Mouse (Mus musculus): ENCODE results near the gene Ncmap. TPM values are rescaled to one million over a fixed set of nuclear protein-coding genes. Genes with fewer than 3 reads are reported as not detected.
"Not testable (repeated sequence)": the region's sequence is repeated elsewhere in the genome, so short reads cannot be mapped to it uniquely, and the experiment has no call there.

Gene Ncmap
- total RNA-seq, 1 experiment from 2014 or later, result not detected

DNA sequence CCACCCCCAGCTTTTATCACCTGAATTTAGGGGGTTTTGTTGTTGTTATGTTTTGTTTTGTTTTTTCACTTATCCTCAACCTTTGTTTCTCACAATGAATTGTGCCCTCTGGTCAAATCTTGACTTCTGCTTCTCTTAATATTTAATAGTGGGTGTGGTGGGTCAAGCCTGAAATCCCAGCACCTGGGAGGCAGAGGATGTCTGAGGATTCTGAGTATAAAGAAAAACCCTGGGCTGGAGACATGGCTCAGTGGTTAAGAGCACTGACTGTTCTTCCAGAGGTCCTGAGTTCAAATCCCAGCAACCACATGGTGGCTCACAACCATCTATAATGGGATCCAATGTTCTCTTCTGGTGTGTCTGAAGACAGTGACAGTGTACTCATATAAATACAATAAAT lies 43.3 kb downstream of the Ncmap start:
- not testable (repeated sequence) for ATAC-seq (replicated peaks; ENCODE audit: low read depth, poor library complexity, severe bottlenecking)

DNA sequence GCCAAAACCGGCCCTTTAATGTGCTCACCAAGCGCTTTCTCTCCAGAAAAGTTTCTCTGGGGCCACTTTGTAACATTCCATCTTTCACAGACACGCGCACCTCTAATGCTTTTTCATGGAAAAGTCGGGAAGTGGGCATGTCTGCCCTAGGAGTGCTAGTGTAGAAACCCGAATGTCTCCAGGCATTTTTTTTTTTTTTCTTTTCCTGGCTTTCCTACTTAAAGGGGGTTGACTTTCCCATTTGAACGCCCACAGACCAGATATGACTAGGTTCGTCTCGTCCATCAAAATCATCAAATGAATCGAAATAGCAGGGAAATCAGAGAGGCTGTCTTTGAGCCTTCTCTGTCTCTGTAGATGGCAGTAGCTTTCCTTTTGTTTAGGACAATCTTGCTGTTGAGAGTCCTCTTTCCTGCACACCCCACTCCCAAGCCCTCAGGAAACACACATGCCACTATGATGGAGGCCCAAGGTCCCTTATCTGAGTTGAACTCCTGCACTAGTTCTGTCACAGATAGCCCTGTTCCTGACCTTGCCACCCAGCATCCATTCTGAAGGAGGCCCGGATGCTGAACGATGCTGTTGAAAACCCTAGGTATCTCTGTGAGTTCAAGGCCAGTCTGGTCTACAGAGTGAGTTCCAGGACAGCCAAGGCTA lies 44.1 kb downstream of the Ncmap start:
- no peak for ATAC-seq (replicated peaks; ENCODE audit: low read depth, poor library complexity, severe bottlenecking)

DNA sequence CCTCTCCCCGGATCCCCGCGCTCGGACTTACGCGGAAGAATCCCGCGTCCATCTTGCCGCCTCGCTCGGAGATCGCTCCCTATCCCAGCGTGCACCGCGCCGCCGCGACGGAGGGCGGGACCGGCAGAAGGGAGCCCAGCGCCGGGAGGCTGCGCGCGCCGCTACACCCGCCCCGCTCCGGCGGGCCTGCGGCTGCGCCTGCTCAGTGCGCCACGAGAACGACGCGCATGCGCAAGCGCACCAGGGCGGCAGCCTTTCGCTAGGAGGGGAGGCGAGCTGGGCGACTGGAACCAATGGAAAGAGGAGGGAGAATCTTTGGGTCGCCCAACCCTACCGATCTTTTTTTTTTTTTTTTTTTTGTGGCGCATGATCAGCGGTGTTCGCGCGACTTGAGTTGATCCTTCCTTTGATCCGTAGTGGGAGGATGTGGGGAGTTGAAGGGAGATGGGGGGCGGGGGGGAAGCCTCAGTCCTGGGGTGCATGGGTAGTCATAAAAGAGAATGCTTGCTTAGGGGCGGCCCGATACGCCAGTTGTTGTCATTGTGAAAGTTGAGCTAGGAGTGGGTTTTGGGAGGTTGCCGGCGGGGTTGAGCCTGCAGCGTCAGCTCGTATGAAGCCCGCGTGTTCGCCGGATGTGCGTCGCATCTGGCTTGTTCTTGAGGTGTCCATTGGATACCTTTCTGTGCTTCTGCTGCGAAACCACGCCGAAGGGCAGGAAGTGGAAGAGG lies 44.8 kb downstream of the Ncmap start, which contains the start of gene Srrm1:
Gene Srrm1, minus strand, starts transcription at position 256 of the 728 bp plus-strand sequence.
- peak; percentile 77 for ATAC-seq (replicated peaks; ENCODE audit: low read depth, poor library complexity, severe bottlenecking)

DNA sequence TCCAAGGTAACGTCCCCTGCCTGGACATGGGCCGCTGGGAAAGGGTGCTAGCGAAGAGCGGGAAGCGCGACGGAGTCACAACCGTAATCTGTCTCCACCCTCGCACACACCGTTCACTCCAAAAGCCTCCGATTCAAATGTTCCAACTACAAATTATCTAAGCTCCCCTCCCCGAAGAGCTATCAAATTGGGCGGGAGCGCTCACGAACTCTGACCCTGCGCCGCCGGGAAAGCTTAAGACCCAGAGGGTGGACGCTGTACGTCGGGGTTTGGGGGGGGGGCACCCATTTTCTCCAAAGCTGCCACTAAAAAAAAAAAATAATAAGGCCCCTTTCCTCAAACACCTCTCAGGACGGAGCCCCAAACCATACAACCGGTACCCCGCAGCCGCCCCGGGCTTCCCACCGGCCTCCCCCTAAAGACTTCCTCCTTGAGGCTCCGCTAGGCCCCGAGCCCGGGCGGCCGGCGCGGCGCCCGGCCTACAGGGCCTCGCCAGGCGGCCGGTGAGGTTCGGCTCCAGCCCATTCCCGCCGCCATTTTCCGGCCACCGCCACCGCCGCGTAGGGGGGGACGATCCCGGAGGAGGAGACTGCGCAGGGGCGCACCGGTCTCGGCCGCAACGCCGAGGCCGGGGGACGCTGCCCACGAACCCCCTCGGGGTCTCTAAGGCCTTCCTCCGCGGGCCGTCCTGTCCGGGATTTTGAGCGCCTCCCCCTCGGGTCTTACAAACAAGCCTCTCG lies 45.5 kb downstream of the Ncmap start:
- peak; percentile 3; the same call in 1 of the 2 replicates for ATAC-seq (replicated peaks; ENCODE audit: low read depth, poor library complexity, severe bottlenecking)

DNA sequence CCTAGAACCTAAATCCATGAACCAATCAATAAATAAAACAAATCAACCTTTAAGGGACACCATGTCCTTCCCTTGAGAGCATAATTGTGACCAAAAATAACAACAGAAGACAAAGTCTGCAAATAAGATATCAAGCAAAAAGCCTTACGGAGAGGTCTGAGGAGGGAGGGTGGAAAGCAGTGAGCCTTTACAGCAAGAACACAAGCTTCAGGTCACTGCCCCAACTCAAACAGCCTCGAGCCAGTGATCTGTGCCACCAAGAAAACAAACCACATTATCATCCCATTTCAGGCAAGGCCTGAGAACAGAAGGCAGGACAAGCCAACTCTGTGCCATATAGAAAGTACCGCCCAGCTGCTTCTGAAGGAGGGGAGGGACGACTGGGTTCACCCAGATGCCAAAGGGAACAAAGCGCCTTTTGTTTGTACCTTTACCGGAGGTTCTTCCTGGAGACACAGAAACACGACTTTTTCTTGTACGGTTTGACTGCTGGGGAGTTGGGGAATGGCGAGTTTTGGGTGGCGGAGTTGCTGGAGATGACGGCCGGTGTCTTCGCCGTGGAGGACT lies 60.6 kb downstream of the Ncmap start:
- ATAC-seq (replicated peaks; ENCODE audit: low read depth, poor library complexity, severe bottlenecking), result no peak

DNA sequence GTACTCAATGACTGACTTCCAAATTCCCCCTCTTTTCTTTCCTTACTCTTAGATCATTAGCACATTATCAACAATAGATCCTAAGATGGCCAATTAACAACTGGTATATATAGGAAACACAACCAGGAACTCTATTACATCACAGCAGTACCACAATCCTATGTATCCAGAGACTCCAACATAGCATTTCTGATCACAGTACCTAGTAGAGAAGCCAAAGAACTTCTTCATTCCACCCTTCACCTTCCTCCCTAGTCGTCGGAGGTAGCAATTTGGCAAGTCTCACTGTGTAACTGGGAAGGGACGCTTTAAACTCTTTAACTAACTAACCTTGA lies 62.0 kb downstream of the Ncmap start:
- ATAC-seq (replicated peaks; ENCODE audit: low read depth, poor library complexity, severe bottlenecking), result no peak

DNA sequence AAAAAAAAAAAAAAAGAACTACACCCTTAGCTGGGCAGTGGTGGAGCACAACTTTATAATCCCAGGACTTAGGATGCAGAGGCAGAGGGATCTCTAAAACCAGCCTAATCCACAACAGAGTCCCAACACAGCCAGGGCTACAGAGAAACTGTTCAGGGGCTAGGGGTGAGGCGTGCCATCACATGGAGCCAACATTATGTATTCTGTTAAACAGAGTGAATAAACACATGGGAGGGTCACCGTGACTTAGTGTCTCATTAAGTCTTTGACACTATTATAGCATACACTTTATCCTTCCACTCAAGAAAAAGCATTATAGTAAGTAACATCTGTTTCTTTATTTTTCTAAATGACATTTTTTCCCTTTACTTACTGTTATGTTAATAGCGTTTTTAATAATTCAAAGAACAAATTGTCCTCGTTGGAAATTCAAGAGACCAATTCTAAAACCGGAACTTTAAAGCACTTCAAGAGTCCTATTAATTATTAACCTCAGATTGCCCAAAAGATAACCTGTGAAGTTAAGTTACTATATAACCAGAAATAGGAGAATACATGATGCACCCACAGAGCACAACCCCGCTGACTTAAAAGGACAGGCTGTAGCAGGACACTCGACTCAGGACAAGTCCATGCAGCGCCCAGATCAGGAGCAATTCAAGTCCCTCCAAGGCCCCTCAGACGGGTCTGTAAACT lies 62.6 kb downstream of the Ncmap start:
- ATAC-seq (replicated peaks; ENCODE audit: low read depth, poor library complexity, severe bottlenecking), result no peak

DNA sequence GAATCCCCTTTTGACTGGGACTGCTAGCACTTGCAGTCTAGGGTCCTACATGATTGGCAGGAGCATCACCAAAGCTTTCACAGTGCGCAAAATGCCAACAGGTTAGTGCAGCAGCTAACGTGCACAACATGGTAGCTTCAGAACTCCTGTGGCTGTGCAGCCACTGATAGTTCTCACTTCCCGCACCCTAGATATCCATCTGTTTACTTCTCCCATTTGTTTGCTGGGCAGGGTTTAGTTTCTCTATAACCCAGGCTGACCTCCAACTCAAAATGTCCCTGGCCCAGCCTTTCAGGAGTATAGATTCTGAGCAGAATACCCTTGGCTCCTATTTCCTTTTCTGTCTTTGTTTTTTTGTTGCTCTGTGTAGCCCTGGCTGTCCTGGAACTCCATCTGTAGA lies 71.6 kb downstream of the Ncmap start:
- no peak for ATAC-seq (replicated peaks; ENCODE audit: low read depth, poor library complexity, severe bottlenecking)

DNA sequence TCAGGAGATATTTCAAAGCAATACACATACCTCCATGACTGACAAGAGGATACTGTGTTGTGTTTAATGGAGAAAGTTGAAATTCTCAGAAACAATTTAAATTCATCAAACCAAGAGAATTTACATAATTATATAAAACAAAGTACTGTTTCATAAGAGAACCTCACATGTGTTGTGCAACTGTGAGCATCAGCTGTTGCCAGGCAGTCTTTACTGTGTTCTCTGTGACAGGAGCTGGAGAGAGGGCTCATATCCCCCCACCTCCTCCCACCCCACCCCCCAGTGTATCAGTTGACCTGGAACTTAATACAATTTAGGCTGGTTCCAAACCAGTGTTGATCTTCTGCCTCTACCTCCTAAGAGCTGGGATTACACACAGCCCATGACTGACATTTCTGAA lies 72.0 kb downstream of the Ncmap start:
- no peak for ATAC-seq (replicated peaks; ENCODE audit: low read depth, poor library complexity, severe bottlenecking)

DNA sequence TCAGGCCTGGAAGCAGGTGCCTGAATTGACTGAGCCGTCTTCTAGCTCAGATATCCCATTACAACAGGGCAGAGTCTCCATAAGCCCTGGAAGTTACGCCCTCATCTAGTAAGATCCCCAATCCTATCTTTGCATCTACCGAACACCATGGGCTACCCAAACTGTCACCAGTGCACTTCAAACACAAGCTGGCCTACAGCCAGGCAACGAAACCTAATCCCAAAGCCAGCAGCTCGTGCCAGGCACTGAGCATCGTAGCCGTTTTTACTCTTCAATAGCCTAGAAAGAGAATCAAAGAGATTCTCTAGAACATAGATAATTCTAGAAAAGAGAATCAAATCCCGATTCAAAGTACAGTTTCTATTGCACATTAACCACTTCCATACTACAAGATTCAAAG lies 75.0 kb downstream of the Ncmap start:
- no peak for ATAC-seq (replicated peaks; ENCODE audit: low read depth, poor library complexity, severe bottlenecking)

Other genes starting within 250 kb of the Ncmap start
- gene Clic4, start 125.4 kb downstream of the Ncmap start, total RNA-seq (2017), result 79.0 and 80.4 TPM in 2 replicates
- 206 and 227 TPM in 2 replicates for gene Srrm1, start 44.9 kb downstream of the Ncmap start, total RNA-seq (2017)
- gene Rcan3, start 35.6 kb upstream of the Ncmap start, total RNA-seq (2017), result 6.1 and 11.1 TPM in 2 replicates
- not detected in 2 replicates for gene Stpg1, start 96.6 kb upstream of the Ncmap start, total RNA-seq (2017)
- gene Nipal3, start 96.8 kb upstream of the Ncmap start, total RNA-seq (2017), result 31.7 and 39.1 TPM in 2 replicates
- gene Grhl3, start 175.4 kb upstream of the Ncmap start, total RNA-seq (2017), result not detected in 2 replicates